In the genomic region with DNA sequence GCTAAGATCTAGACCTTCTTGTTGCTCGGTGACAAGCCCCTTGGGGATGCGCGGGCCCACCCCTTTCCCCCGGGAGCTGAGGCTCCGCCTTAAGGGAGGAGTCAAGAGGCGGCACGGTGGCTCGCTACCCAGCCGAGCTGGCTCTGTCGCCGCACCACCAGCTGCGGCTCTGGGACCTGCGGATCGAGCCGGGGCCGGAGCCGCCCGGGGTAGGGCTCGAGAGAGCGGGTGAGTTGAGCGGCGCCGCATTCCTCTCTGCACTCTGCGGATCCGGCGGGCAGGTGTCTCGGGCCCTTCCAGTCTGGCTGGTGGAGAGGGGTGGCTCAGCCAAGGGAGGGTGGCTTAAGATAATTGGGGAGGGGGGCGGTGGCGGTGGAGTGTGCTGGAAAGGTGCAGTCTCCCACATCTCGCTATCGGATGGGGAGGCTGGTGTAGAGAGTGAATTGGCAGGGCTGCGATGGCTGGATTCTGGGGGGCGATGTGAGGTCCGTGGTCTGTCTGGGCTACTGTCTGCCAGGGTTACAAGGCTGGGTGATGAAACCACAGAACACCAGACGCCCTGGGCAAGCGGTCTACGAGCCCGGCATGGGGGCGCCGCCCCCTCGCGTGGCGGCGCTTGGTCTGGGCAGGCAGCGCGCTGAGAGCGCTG, we compare ENCODE assay signal across 1 mouse cellular context.
TF ChIP-seq lines count a peak whose summit lies in the region.

No protein-coding gene starts in this region.

TF ChIP-seq in CH12.LX, 34 proteins besides CTCF, POLR2A, EP300 and RAD21 (continued from another document):
- TF ChIP-seq ZC3H11A (IDR thresholded peaks at IDR 0.05; ENCODE audit: low read depth, low read length) (no peak), USF1 (IDR thresholded peaks at IDR 0.05; ENCODE audit: low read depth, low read length) (no peak)
